Mouse (Mus musculus): ENCODE measurements at regions not wholly inside any gene's neighbourhood (a gene's known extent, or its start where the extent isn't known, plus 50 kb on each side); places are given as distances from the start of the nearest gene placed in this dataset.

DNA sequence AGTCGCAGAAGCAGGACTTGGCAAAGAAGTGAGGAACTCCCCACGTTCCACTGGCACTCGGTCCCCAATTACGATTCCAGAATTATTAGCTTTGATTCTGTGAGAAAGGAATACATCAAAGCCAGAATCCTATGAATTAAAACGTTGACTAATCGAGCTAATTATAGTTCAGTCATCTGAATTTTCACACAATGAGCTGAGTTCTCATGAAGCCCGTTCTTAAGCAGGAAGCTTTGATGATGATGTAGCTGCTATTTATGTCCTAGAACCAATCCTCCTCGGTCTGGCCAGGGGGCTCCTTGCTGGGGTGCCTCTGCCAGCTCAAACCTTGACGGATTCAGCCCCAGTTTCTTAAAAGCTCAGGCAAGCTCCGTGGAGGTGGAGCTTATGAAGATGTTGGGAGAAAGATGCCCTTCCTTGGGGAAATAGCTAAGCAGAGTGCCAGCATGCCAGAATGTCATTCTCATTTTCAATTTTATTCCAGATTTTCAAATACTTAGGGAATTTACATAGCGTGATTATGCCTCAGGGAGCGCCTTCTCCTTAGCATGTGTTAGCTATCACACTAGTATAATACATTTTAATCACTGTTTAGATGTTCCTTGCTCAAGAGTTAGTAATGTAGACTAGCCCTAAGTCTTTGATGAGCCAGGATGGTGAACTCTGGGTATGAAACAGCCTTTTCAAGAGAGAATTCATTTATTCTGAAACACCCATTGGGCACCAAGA is 65.5 kb upstream of the Ppm1b start:
- DNase-seq, result no peak

DNA sequence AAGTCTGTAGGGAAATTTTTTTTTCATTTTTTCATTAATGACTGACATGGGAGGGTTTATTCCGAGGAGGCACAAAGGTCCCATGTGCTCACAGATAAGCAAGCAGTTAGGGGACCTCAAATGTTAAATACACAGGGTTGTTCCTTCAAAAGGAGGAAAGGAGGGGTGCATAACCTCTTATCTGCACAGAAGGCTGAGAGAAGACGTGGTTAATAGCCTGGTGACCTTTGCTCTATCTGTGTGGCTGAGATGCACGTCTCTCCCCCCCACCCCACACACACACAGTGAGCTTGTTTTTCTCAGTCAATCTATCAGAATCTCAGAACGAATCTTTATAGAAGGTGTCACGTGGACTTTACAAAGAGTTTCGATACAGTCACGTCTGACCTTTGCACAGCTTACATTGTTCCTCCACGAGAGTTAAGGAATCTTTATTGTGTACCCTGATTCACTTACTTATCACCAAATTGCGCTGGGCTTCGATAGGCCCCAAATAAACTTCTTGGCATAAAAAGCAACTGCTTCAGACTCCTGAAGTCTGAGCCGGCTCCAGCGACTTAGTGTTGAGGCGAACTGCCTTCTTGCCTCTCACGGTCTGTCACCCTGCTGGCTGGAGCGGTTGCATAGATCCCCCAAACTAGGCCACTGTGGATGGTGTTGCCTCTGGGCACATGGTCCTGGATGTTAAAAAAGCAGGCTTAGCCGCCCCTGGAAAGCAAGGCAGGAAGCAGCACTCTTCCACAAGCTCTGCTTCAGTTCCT is 63.1 kb upstream of the Ppm1b start:
- DNase-seq, result no peak

DNA sequence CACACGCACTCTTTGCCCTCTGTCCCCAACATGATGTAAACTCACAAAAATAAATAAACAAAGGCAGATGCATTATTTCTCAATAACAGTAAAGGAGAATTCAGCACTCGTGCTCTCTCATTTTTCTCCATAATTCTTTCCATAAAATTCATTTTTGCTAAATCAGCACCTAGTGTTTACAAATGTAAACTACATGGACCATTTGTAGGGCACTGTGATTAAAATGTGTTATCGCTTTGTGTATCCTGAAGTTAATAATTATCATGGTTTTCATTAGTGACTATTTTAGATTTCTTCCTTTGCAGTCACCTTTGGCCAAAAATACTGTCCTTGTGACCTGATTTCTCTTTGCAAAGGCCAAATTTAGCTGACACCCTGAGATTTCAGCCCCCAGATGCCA is 61.0 kb upstream of the Ppm1b start:
- DNase-seq, result no peak

DNA sequence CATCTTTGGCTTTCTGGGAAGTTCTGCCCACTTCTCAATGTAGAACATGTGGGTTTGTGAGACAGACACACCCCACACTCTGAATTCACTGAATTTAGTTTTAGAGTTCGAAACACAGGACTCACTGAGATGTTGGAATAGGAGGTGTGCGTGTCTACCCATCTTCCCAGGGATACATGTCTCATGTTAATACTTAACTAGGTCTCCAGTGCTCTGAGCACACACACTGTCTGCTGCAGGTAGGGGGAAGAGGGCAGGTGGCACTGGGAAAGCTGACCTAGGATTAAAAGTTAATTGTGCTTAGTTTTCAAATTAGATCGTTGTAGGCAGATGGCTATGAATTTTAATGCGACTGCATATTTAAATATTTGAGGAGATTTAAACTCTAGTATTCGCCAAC is 60.0 kb upstream of the Ppm1b start:
- DNase-seq, result no peak

DNA sequence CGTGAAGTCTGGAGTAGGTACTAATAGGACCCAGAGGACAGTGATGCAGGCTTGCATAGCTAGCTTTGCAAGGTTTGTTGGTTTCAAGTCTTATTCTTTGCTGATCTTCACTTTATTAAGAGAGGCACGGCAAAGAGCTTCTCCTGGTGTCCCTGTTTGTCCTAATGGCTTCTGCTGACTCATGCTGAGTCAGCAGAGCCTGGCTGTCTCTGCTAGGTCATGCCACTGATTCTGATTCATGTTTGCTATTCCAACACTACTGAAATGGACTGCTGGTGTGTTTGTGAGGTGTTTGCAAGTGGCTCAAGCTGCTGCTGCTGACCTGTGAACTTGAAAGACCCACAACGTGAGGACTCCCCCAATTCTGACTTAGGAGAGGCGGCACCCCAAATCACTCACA is 58.1 kb upstream of the Ppm1b start:
- DNase-seq, result no peak

DNA sequence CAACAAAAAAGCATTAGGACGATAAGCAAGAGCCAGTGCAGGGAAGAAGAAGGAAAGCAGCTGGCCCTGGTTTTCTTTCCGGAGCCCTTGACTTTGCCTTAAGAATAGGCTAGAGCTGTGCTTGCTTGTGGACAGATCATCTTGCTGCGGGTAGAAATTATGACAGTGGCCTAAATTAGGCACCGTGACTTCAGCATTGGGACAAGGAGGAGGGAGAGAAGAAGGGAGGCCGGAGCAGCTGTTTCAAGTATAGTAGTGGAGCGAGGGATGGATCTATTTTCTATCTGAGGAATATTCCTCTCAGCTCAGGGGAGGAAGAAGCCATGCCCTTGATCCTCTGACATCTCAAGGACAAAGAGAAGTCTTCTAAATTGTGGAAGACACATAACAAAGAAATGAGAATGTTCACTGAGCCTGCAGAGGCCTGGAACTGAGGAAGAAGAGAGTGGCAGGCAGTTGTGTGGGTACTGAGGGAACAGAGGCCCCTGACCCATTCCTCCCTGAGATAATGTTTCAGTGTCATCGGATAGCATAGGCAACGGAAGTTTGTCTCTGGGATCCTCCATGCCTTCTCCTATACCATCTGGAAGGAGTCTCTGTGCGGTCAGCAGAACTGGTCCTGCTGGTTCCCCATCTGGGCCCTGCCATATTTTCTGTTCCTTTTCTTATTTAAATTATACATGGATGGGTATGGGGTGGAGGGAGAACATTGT is 52.8 kb upstream of the Ppm1b start:
- DNase-seq, result no peak

All from cerebellum, adult 11 months (tissue).